Mouse (Mus musculus) cerebellum, adult 11 months (tissue): ENCODE results near the gene Scgb2b21.
"Not testable (repeated sequence)": the region's sequence is repeated elsewhere in the genome, so short reads cannot be mapped to it uniquely, and the experiment has no call there.

Source experiments
- DNase-seq: peaks from one replicate; pipeline ENCODE4 v3.0.0; 2022

The Scgb2b21 gene

GRCm38 (mm10) chr7:33520358-33520757 lies at the start of gene Scgb2b21:
TSS of gene Scgb2b21 (minus strand) at chr7:33520458.
- DNase-seq = no peak

- DNase-seq = not testable (repeated sequence)
Observed at GRCm38 (mm10) chr7:33543420-33543819, 23.2 kb upstream of the Scgb2b21 start.
